Mouse (Mus musculus): Measurements from ENCODE around the gene Dhdds. TPM values are rescaled to one million over a fixed set of nuclear protein-coding genes. Genes with fewer than 3 reads are reported as not detected.
A peak's percentile ranks its signal among the peaks of the same experiment; 100 is the strongest.
"Not testable (repeated sequence)": the region's sequence is repeated elsewhere in the genome, so short reads cannot be mapped to it uniquely, and the experiment has no call there.

The Dhdds gene
- polyA plus RNA-seq, 1 experiment = 30.1 TPM

GRCm38 (mm10) chr4:134006845-134007244 is 6.1 kb upstream of the Dhdds start:
- DNase-seq (ENCODE audit: low read depth, low spot score) = no peak
- 74% methylated on average over 3 of the region's 3 CpGs for WGBS

GRCm38 (mm10) chr4:134005581-134006358 is 5.1 kb upstream of the Dhdds start:
- WGBS = 75% methylated on average over 12 of the region's 12 CpGs

GRCm38 (mm10) chr4:134002903-134003302 is 2.2 kb upstream of the Dhdds start:
- DNase-seq (ENCODE audit: low read depth, low spot score) = no peak
- WGBS = 81% methylated on average over 5 of the region's 5 CpGs

More at GRCm38 (mm10) chr4:134005581-134006358, 5.1 kb upstream of the Dhdds start:
- no peak for DNase-seq (ENCODE audit: low read depth, low spot score)

GRCm38 (mm10) chr4:134002246-134002645 is 1.5 kb upstream of the Dhdds start:
- no peak for DNase-seq (ENCODE audit: low read depth, low spot score)
- WGBS = 47% methylated on average over 4 of the region's 4 CpGs

- no peak for DNase-seq (ENCODE audit: low read depth, low spot score)
- WGBS = 65% methylated on average over 10 of the region's 10 CpGs
Measured at GRCm38 (mm10) chr4:134001710-134002109, 992 bp upstream of the Dhdds start.

GRCm38 (mm10) chr4:133994697-133995096 is 6.0 kb downstream of the Dhdds start:
- 79% methylated on average over 8 of the region's 8 CpGs for WGBS

DNA sequence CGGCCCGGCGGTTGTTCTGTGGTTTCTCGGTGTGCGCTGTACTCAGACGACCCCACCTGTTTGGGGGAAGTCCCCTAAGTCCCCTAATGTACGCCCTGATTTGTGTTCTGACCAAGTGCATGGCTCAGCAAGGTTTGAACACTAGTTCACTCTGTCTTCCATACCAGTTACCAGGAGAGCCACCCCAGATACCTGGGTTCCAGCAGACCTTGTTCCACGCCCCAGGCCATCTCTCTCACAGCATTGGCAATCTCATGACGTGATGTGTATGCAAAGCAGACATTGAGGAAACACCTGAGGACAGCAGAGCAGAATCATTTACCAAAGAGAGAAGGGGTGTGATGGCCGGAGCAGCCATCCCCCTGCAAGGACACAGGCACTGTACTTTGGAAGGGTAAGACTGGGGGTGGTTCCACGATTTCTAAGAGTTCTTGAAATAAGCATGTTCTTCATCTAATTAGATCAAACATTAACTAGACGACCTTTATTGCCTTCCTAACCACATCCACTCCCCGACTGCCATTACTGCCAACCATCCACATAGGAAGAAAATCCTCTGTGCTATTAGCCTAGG is 9.5 kb downstream of the Dhdds start:
- DNase-seq (ENCODE audit: low read depth, low spot score) = no peak

More at GRCm38 (mm10) chr4:133994697-133995096, 6.0 kb downstream of the Dhdds start:
- DNase-seq (ENCODE audit: low read depth, low spot score) = no peak

GRCm38 (mm10) chr4:133990035-133990434 is 10.7 kb downstream of the Dhdds start:
- 76% methylated on average over 4 of the region's 4 CpGs for WGBS
- no peak for DNase-seq (ENCODE audit: low read depth, low spot score)

More for the DNA sequence above, 9.5 kb downstream of the Dhdds start:
- 69% methylated on average over 13 of the region's 13 CpGs for WGBS

- 81% methylated on average over 8 of the region's 8 CpGs for WGBS
- DNase-seq (ENCODE audit: low read depth, low spot score) = not testable (repeated sequence)
Measured at GRCm38 (mm10) chr4:133988289-133988688, 12.4 kb downstream of the Dhdds start.

DNA sequence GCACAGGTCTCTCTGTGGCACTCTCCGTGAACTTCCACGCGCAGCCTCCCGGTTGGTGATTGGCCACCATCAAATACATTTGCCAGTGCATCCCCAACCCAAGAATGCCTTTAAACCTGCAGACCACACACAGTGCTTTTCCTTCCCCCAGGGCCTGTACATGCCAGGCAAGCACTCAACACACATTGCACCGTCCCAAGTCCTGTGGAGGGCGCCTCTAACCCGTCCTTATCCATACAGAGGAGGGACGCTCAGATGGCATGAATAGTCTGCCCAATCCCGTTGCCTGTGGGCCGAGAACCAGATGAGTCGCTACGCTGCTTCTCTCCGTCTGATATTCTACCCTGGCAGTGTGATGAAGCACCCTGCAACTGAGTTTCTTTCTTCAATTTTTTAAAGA is 17.8 kb downstream of the Dhdds start:
- no peak for DNase-seq (ENCODE audit: low read depth, low spot score)
- WGBS = 93% methylated on average over 13 of the region's 13 CpGs

DNA sequence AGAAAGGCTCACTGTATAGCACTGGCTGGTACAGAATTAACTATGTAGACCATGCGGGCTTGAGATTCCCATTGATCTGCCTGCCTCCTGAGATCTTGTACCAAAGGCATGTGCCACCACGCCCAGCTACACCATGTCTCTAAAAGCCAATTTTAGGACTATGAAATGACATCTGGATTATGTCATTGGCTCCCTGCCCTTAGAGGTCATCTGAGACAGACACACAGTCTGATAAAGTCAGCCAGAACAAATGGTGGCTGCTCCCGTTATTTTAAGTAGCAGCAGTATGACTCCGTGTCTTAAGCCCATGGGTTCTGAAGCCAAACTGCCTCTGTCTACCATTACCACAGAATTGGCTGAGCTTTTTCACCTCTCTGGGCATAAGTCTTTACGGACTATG is 20.2 kb downstream of the Dhdds start:
- WGBS = 81% methylated on average over 5 of the region's 5 CpGs
- DNase-seq (ENCODE audit: low read depth, low spot score) = no peak

DNA sequence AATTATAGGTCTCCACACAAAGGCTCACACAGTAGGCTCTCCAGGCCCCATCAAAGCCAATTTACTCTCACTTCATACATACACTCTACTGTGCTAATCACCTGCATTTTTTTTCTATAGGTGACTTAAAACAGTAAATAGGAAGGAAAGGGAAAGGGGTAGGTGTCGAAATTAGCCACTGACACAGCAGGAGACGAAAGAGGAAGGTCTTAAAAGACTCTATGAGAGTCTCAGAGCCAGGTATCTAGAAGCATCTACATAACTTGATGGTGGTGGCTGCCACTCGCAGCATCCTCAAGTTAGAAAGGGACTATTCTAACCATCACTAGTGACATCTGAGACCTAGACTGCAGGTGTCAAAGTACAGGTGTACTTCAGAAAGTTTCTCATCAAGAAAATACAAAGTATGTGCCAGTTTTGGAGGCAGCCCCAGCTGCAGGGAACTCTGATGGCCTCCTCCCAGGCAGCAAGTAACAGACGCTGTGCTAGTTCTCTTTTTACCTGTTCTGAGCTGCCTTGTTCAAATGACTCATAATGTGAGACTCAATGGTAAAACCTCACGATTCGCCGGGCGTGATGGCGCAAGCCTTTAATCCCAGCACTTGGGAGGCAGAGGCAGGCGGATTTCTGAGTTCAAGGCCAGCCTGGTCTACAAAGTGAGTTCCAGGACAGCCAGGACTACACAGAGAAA is 22.6 kb downstream of the Dhdds start:
- DNase-seq (ENCODE audit: low read depth, low spot score) = no peak
- 94% methylated on average over 10 of the region's 10 CpGs for WGBS

GRCm38 (mm10) chr4:133971741-133972140 is 29.0 kb downstream of the Dhdds start:
- WGBS = 73% methylated on average over 8 of the region's 8 CpGs
- no peak for DNase-seq (ENCODE audit: low read depth, low spot score)

DNA sequence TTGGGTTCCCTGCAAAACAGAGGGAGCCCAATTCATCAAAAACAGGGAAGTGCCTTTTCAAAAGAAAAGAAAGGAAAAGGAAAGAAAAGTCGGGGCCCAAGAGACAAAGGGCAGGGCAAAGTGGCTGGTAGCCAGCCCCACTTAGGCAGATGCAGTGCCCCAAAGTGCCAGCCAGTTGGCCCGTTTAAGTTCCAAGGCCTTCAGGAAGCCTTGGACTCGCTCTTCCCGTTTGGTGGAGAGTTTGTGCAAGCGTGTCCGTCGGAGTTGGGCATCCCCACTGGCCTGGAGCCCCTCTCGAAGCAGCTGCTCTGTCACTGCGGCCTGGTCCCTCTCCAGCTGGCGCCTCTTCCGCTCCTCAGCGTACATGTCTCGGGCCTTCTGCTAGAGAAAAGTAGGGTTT is 29.8 kb downstream of the Dhdds start:
- no peak for DNase-seq (ENCODE audit: low read depth, low spot score)
- WGBS = 76% methylated on average over 13 of the region's 13 CpGs

DNA sequence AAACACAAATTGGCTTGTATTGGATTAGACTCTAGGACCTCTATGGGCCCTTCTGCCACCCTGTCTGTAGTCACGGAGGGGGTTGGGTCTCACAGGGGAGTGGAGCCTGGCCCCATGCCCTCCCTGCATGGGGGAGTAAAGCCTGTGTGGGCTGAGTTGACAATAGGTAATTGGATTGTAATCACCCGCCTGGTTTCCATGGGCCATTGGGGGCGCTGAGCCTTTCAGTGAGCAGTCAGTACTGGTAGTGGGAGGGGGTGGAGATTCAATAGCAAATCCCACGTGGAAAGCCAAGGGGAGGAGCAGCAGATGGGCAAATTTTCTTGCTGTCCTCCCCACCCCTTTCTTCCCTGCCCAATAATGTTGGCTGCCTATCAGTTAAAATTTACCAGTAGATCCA is 30.5 kb downstream of the Dhdds start:
- no peak for DNase-seq (ENCODE audit: low read depth, low spot score)
- WGBS = 70% methylated on average over 4 of the region's 4 CpGs

GRCm38 (mm10) chr4:133969114-133969770 is 31.5 kb downstream of the Dhdds start:
- no peak for DNase-seq (ENCODE audit: low read depth, low spot score)
- 37% methylated on average over 8 of the region's 8 CpGs for WGBS

- 1% methylated on average over 42 of the region's 42 CpGs for WGBS
- DNase-seq (ENCODE audit: low read depth, low spot score) = no peak
Measured at GRCm38 (mm10) chr4:133968150-133968921, 32.4 kb downstream of the Dhdds start, which contains the start of gene Hmgn2. TSS of gene Hmgn2 (minus strand) at chr4:133968650.

GRCm38 (mm10) chr4:133967866-133968149 is 32.9 kb downstream of the Dhdds start:
- peak; percentile 43 for DNase-seq (ENCODE audit: low read depth, low spot score)
- WGBS = under 1% methylated on average over 29 of the region's 29 CpGs

DNA sequence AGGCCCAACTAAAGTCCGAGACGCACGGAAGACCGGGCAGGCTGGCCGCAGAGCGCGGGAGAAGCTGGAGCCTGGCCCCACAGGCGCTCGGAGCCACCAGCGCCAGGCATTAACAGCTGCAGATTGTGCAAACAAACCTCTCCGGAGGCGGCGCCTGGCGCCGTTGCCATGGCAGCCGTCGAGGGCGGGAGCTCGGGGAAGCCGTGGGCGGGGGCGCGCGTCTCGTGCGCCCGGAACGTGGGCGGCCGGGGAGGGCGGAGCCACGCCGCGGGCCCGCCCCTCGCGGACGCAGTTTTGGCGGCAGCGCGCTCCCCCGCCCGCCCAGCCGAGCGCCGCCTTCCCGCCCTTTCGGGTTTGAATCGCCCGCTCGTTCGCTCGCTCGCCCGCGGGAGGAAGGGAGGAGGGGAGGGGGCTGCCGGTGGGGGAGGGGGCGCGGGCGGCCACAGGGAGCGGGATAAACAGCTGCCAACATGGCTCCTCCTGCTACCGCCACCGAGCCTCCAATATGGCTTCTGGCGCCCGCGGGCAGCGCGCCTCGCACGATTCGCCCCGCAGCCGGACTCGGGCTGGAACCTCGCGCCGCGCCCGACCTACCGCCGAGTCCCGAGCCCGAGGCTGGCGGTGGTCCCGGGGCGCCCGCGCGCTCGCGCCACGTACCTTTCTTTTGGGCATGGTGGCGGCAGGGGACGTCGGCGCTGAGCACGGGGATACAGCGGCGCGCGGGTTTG is 33.4 kb downstream of the Dhdds start:
- WGBS = under 1% methylated on average over 88 of the region's 101 CpGs

More for the DNA sequence above, 33.4 kb downstream of the Dhdds start:
- DNase-seq (ENCODE audit: low read depth, low spot score) = peak; percentile 75

All from large intestine, adult 2 months (tissue).